Mouse (Mus musculus) embryonic fibroblast, embryonic 13.5 days (primary cell): Measurements from ENCODE around the gene Grin2a. TPM values are rescaled to one million over a fixed set of nuclear protein-coding genes. Genes with fewer than 3 reads are reported as not detected.

Experiments used
- H3K27ac ChIP-seq: 2 replicates; pipeline ENCODE4 v1.5.1; 2012; ENCODE audit warnings: low read length, control low read depth, inconsistent platforms; ENCODE audit not compliant: insufficient read depth
- H3K4me1 ChIP-seq: 2 replicates; pipeline ENCODE4 v1.6.1; 2011; ENCODE audit warnings: low read length; ENCODE audit not compliant: control insufficient read depth, insufficient read depth
- H3K4me3 ChIP-seq: 2 replicates; pipeline ENCODE4 v1.5.1; 2011; ENCODE audit warnings: mild to moderate bottlenecking, control low read depth, low read length; ENCODE audit not compliant: insufficient read depth
- CTCF ChIP-seq: IDR thresholded peaks from 2 replicates; pipeline ENCODE4 v1.5.1; 2011; ENCODE audit warnings: mild to moderate bottlenecking, control low read depth, low read length, moderate library complexity, borderline replicate concordance; ENCODE audit not compliant: insufficient read depth
- POLR2A ChIP-seq: IDR thresholded peaks from 2 replicates; pipeline ENCODE4 v1.6.1; 2011; ENCODE audit warnings: low read depth, mild to moderate bottlenecking, control low read depth, low read length, moderate library complexity
- polyA plus RNA-seq: library from polyadenylated mRNA; stranded (reverse); fragments of >200 nt; gene quantifications from 2 replicates; pipeline ENCODE4 v1.2.4, GENCODE M21; 2011; ENCODE audit warnings: low read depth; ENCODE audit not compliant: missing spikeins, insufficient read length

Grin2a gene
- polyA plus RNA-seq, 1 experiment, result 0.11 TPM

DNA sequence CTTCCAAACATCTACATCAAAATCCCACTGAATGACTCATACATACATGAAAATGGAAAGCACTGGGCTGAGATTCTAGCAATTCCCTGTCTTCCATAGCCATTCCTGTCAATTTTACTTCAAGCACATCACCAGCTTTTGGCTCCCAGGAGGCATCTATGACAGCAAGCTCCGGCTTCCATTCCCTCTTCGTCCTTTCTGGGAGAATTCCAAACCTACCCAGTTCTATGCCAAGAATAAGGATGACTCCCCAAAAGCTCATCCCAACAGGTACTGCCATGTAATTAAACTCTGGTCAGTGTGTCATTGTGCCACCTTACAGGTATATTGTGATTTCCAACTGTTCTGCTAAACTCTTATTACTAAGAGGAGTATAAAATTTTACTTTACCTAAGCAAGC, 111.2 kb downstream of the Grin2a start:
- Histone ChIP-seq H3K4me1 (no peaks in the 10 kb centered on the region), H3K27ac (no peak overlapping the region), H3K4me3 (no peak overlapping the region)
- TF ChIP-seq CTCF (no peak), POLR2A (no peak)

DNA sequence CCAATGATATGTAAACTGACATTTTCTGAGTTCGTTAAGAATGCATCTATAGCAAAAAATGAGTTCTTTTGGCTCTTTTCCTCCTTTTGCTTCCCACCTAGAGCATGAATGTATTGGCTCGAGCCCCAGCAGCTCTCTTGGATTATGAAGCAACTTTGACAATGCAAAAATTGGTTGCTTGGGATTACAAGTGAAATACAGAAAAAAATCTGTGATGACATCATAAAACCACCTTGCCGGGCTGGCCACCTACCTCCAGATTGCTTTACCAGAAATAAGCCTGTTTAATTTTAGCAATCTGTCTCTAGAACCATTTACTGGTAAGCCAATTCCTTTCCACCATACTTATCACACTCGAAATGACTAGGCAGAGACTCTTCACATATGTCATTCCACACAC, 112.9 kb downstream of the Grin2a start:
- H3K27ac ChIP-seq, result no peak overlapping the region
- TF ChIP-seq CTCF, result no peak
- TF ChIP-seq POLR2A, result no peak
- H3K4me3 ChIP-seq, result no peak overlapping the region

DNA sequence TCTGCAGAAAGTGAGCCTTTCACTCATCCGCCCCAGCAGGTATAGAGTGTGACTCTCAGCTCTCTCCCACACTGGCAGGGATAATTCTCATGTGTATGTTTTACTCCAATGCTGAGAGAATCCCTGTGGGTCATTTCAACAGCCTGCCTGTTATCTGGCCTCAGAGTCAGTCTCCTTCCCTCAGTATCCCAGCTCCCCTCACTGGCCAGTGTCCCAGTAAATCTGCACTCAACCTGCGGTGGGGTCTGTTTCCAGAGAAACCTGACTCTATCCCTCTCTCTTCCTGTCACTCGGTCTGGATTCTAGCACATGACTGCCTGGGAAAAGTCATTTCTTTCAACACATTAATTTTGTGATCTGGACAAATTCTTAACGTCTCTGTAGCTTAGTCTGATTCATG, 122.4 kb downstream of the Grin2a start:
- Histone ChIP-seq H3K27ac (no peak overlapping the region), H3K4me3 (no peak overlapping the region), H3K4me1 (no peaks in the 10 kb centered on the region)
- TF ChIP-seq POLR2A, result no peak
- no peak for TF ChIP-seq CTCF

More for the DNA sequence above, 112.9 kb downstream of the Grin2a start:
- H3K4me1 ChIP-seq, result no peaks in the 10 kb centered on the region

DNA sequence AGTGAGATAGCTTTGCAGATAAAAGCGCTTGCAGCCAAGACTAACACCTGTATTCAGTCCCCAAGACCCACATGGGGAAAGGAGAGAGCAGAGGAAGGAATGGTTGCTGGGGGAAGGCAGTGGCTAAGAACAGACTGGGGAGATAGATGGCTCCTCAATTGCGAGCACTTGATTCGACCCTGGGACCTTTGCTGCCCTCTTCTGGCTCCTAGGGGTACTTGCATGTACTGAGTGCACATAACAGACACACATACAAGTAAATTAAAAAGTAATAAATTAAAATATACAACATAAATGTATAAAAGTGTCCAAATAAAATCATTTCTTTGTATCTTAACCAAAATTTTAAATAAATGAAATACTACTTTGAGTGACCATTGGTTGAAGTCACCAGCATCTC, 129.7 kb downstream of the Grin2a start:
- TF ChIP-seq CTCF, result no peak
- no peak for TF ChIP-seq POLR2A
- no peak overlapping the region for H3K4me3 ChIP-seq
- H3K27ac ChIP-seq, result no peak overlapping the region
- H3K4me1 ChIP-seq, result no peaks in the 10 kb centered on the region

DNA sequence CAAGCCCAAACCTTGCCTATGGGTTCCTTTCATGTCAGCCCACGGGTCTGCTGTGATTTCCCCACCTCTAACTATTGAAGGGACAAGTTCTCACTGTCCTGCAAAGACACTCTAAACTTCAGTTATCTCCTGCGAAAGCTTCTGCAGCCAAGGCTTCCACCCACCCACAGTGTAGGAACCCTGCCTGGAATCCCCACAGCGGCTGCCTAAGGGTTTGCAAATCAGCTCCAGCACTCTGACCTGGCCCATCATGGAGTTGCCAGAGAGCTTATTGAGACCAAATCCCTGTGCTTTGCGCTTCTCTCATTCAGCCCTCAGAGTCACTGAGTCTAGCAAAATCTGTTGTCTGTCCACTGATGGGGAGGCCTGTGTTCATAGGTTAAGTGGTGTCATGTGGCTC, 130.3 kb downstream of the Grin2a start:
- no peak for TF ChIP-seq CTCF
- no peak for TF ChIP-seq POLR2A
- no peak overlapping the region for H3K4me3 ChIP-seq
- no peak overlapping the region for H3K27ac ChIP-seq
- no peaks in the 10 kb centered on the region for H3K4me1 ChIP-seq

DNA sequence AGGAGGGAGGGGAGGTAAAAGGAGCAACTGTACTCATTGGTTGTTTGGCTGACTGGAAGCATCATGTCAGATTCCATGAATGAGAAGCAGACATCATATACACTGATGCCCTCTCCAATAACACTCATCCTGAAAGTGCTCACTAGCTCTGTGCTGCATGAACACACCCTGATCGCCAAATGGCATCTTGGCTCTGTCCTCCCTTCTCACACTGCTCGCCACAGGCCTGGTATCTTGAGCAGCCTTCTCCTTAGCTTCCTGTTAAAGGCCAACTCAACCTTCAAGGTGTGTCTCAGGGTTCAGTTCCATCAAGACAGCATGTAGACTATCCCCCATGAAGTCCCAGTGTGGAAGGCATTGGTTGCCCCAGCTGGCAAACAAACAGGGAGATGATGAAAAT, 137.6 kb downstream of the Grin2a start:
- H3K27ac ChIP-seq, result no peak overlapping the region
- TF ChIP-seq CTCF (no peak), POLR2A (no peak)
- H3K4me3 ChIP-seq, result no peak overlapping the region
- no peaks in the 10 kb centered on the region for H3K4me1 ChIP-seq

DNA sequence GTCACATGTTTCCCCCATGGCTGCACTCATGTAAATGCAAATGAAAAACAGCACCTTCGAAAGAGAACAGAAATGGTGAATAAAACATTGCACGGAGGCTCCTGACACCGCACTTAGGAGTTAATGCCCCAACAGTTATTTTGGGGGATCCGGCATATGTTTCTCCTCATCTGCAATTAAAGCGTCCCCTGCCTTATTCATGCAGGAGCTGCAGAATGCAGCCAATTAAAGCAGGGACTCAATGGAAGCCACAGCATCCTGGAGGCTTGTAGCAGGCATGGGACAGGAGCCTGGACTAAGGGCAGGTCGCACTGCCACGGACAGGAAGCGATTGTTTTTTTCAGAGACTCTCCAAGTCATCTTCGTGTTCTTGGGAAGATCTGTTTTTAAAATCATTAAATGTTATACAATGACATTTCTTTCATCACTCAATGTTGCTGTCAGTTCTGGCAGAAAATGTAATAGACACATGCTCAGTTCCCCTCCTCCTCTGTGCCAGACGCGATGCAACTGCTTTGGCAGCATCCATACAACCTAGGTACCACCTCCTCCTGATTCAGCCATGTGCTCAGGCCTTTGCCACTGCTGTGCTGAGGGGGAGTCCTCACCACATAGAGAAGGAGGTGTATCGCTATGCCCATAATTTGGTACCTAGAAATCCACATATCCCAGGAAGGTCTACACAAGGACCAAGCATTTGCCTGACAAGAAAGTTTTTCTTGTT, 143.9 kb downstream of the Grin2a start:
- Histone ChIP-seq H3K27ac (no peak overlapping the region), H3K4me1 (no peaks in the 10 kb centered on the region), H3K4me3 (no peak overlapping the region)
- TF ChIP-seq CTCF, result no peak
- TF ChIP-seq POLR2A, result no peak

DNA sequence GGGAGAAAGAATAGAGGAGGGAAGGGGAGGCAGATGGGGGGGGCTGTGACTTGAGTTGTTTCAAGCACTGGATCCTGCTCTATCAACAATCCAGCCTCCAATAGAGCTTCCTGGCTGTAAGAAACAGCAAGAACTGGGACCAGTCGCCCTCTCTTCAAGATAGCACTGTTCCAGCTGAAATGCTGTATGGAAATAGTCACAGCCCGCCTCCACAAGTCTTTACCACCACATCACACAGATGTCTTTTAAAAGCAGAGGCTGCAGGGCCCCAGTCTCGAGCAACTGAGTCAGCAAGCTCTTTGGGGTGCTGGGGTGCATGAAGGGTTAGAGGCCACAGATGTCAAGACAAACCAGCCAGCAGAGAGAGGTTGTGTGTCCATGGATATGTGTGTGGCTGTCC, 153.9 kb downstream of the Grin2a start:
- no peak for TF ChIP-seq POLR2A
- no peak for TF ChIP-seq CTCF
- no peaks in the 10 kb centered on the region for H3K4me1 ChIP-seq
- no peak overlapping the region for H3K4me3 ChIP-seq
- H3K27ac ChIP-seq, result no peak overlapping the region

DNA sequence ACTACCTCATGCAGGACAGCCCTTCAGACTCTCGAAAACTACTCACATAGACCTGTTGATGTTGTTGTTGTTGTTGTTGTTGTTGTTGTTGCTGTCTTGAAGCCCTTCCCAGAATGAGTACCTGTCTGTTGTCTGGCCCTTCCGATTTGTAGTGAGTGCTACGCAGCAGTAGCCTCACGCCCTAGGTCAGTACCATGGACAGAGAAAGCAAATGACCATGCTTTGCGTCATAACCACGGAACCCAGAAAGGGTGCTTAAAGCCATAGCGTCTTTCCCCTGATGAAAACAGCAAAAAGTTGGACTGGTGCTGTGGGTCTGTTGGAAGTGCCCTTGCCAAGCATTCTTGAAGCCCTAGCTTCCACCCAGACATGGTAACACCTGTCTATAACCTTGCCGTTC, 158.8 kb downstream of the Grin2a start:
- no peak overlapping the region for H3K27ac ChIP-seq
- TF ChIP-seq POLR2A, result no peak
- TF ChIP-seq CTCF, result no peak

DNA sequence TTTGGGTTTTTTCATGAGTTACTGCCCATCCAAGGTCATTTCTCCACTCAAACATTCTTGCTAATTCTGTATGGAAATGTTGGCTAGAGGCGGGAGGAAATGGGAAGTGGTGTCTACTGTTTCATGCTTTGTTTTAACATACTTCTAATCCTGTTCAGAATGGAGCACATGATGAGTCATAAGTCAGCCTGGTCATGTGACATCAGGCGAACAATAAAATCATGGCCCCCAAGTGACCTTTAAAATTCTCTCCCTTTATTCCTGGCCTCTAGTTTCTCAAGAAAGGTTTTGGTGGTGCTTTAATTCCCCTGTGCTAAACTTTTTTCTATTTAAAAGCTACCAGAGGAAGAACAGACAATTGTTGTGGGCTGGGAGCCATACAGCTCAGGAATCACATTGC, 161.1 kb downstream of the Grin2a start:
- H3K27ac ChIP-seq, result no peak overlapping the region
- no peak overlapping the region for H3K4me3 ChIP-seq
- TF ChIP-seq POLR2A, result no peak
- no peak for TF ChIP-seq CTCF
- H3K4me1 ChIP-seq, result no peaks in the 10 kb centered on the region

More for the DNA sequence above, 158.8 kb downstream of the Grin2a start:
- no peak overlapping the region for H3K4me3 ChIP-seq
- H3K4me1 ChIP-seq, result no peaks in the 10 kb centered on the region

DNA sequence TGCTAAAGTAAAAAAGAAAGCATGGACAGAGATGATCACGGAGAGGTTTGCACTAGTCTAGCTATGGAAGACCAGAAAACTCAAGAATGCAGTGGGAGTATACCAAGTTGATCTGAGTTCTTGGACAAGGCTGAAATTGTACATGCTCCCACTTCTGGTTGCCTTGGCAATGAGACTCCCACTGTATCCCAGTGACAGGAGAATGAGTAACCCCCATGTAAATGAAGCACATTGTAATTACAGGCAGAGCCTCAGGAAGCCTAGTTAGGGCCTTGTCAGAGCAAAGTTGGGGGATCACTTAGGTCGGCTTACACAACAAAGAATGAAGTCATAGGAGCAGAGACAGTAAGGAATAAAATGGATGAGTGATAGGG, 170.3 kb downstream of the Grin2a start:
- TF ChIP-seq POLR2A, result no peak
- TF ChIP-seq CTCF, result no peak
- H3K4me1 ChIP-seq, result no peaks in the 10 kb centered on the region
- H3K27ac ChIP-seq, result no peak overlapping the region
- H3K4me3 ChIP-seq, result no peak overlapping the region
